In the genomic region with DNA sequence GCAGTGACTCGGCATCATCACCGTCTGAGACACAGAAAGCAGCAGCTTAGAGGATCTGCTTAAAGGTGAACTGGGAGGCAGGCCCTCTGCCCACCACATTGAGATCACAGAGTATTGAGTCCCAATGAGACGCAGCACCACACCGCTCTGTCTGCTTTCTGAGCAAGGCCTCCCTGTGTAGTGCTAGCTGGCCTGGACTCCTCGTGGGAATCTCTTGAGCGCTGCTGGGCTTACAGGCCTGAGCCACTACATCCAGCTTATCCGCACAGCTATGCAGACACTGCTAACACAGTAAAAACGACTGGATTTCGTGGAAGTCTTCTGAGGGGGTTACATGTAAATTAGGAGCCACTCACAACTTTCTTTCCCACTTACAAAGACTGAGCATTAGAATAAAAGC, we compare ENCODE assay signal across 11 mouse cellular contexts.
DNase-seq lines count a peak whose midpoint lies in the region; ATAC-seq lines count a peak whose summit lies in the region.
"Had no signal": no experiment of that assay in that cellular context is flagged by ENCODE, and none has a peak within 500 bp of the region (broad histone marks: within the 10 kb centered on the region; RNA-seq: fewer than 3 reads in every experiment).

No protein-coding gene starts in this region.

- H3K36me3 ChIP-seq in hindbrain, embryonic 15.5 days = peaks cover 35% of the 10 kb centered on the region
- peaks cover 45% of the 10 kb centered on the region for H3K36me3 ChIP-seq in hindbrain, embryonic 10.5 days

- H3K4me3 ChIP-seq in hindbrain, embryonic 15.5 days = no peak overlapping the region
- no peak overlapping the region for H3K4me3 ChIP-seq in hindbrain, embryonic 10.5 days

- H3K9me3 ChIP-seq in hindbrain, embryonic 15.5 days = no peaks in the 10 kb centered on the region
- H3K9me3 ChIP-seq in hindbrain, embryonic 10.5 days = no peaks in the 10 kb centered on the region

- no peak overlapping the region for H3K4me2 ChIP-seq in hindbrain, embryonic 15.5 days

- no peak overlapping the region for H3K9ac ChIP-seq in hindbrain, embryonic 15.5 days

- peak overlapping the region; percentile 42; the same call in 1 of the 2 replicates for H3K27ac ChIP-seq in hindbrain, embryonic 15.5 days (replicated peaks)
- no peak overlapping the region for H3K27ac ChIP-seq in hindbrain, embryonic 10.5 days

- no peaks in the 10 kb centered on the region for H3K27me3 ChIP-seq in hindbrain, embryonic 15.5 days
- H3K27me3 ChIP-seq in hindbrain, embryonic 10.5 days (ENCODE audit: insufficient read depth, poor library complexity, severe bottlenecking) = no peaks in the 10 kb centered on the region

- peaks cover 14% of the 10 kb centered on the region for H3K4me1 ChIP-seq in hindbrain, embryonic 15.5 days (replicated peaks)
- H3K4me1 ChIP-seq in hindbrain, embryonic 10.5 days (replicated peaks) = peaks cover 17% of the 10 kb centered on the region

- DNase-seq in cerebellum, postnatal 36 days = peak; percentile 22 to 40
- no peak for DNase-seq in cerebellum, postnatal 10 days
- DNase-seq in hindbrain, embryonic 10.5 days (ENCODE audit: low spot score) = no peak
- DNase-seq in right cerebral cortex, postnatal 14 days = peak; percentile 30
- DNase-seq in right cerebral cortex, postnatal 36 days (ENCODE audit: low spot score in 2 of 2) = no peak
- no peak for DNase-seq in frontal cortex, adult 2 months (ENCODE audit: extremely low spot score in 1 of 2, low spot score in 1 of 2)
- no peak for DNase-seq in thymus, postnatal 36 days
- DNase-seq: adrenal gland, adult 8-10 months; kidney, postnatal 36 days; lung, adult 18-20 months had no signal

- ATAC-seq in hindbrain, embryonic 15.5 days (ENCODE audit: low FRiP score, low read depth) = no peak

- 89% methylated on average over 9 of the region's 9 CpGs for WGBS in hindbrain, embryonic 15.5 days
- 91% methylated on average over 9 of the region's 9 CpGs for WGBS in hindbrain, embryonic 10.5 days

Comparison
In these comparisons a context has a peak if more than half of its experiments do, and no peak if none do; other contexts are left out.
1. DNase-seq: peak in cerebellum, postnatal 36 days (2 of 2) and right cerebral cortex, postnatal 14 days (single experiment); none in cerebellum, postnatal 10 days (0 of 2), hindbrain, embryonic 10.5 days (single experiment), right cerebral cortex, postnatal 36 days (0 of 2), frontal cortex, adult 2 months (0 of 2) and thymus, postnatal 36 days (0 of 2).